Mouse (Mus musculus) embryonic fibroblast, embryonic 13.5 days (primary cell): ENCODE results near the gene Zfp988.
"Not testable (repeated sequence)": the region's sequence is repeated elsewhere in the genome, so short reads cannot be mapped to it uniquely, and the experiment has no call there.

Source experiments
- CTCF ChIP-seq: IDR thresholded peaks from 2 replicates; pipeline ENCODE4 v1.5.1; 2011; ENCODE audit warnings: mild to moderate bottlenecking, control low read depth, low read length, moderate library complexity, borderline replicate concordance; ENCODE audit not compliant: insufficient read depth
- POLR2A ChIP-seq: IDR thresholded peaks from 2 replicates; pipeline ENCODE4 v1.6.1; 2011; ENCODE audit warnings: low read depth, mild to moderate bottlenecking, control low read depth, low read length, moderate library complexity

DNA sequence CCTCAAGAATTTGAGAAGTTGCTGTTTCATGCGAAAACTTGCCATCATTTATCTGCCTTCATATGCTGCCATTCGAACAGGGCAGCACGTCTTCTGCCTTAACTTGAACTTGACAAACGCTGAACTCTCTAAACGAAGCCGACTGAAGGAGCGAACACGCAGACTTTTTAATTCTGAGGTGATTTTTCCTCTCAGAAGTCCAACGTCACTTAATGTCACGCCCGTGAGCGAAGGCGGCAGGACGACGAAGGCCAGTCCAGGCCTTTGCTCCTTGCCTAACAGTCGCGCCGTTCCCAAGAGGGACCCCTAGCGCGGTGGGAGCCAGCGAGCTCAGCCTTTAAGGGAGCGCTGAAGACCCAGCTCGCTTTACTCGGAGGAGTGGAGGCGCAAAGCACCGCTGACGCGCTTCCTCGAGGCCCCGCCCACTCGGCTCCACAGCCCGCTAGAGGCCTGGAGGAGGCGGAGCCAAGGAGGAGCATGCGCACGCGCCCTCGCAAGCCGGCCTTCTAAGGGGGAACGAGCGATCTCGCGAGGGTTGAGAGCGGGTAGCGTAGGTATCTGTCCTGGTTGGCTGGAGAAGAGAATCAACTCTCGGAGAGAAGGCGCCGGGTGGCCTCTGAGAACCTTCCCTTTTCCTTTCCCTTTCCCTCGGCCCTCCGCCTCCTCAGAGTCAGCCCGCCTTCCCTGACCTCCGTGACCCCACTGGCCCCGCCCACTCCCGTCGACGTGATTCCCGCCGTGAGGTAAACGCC lies 30.3 kb upstream of the Zfp988 start:
- not testable (repeated sequence) for TF ChIP-seq CTCF, POLR2A
